Mouse (Mus musculus) C2C12 (cell line): ENCODE measurements around the gene Ccdc110. TPM values are rescaled to one million over a fixed set of nuclear protein-coding genes. Genes with fewer than 3 reads are reported as not detected.

ENCODE experiments used
- H3K27me3 ChIP-seq: one replicate; pipeline ENCODE4 v1.6.1; 2011; ENCODE audit not compliant: control insufficient read depth, insufficient read depth, insufficient read length
- H3K36me3 ChIP-seq: one replicate; pipeline ENCODE4 v1.6.1; 2011; ENCODE audit not compliant: control insufficient read depth, insufficient read depth
- H3K4me3 ChIP-seq: one replicate; pipeline ENCODE4 v1.5.1; 2011; ENCODE audit warnings: mild to moderate bottlenecking, control low read depth; ENCODE audit not compliant: poor library complexity, insufficient read depth, severe bottlenecking
- H3K79me2 ChIP-seq: one replicate; pipeline ENCODE4 v1.6.1; 2011; ENCODE audit not compliant: control insufficient read depth, insufficient read depth
- H3K79me3 ChIP-seq: one replicate; pipeline ENCODE4 v1.6.1; 2011; ENCODE audit warnings: low read depth, control low read depth
- H3ac ChIP-seq: one replicate; pipeline ENCODE3; 2011; ENCODE audit warnings: low read depth; ENCODE audit not compliant: control insufficient read depth, insufficient read length
- CEBPB ChIP-seq: IDR thresholded peaks from one replicate; pipeline ENCODE4 v1.6.1; 2011; ENCODE audit warnings: low read depth, mild to moderate bottlenecking, control low read depth, moderate library complexity
- CTCF ChIP-seq: IDR thresholded peaks from one replicate; pipeline ENCODE4 v1.5.1; 2011; ENCODE audit not compliant: control insufficient read depth, insufficient read depth, insufficient read length
- FOSL1 ChIP-seq: IDR thresholded peaks from one replicate; pipeline ENCODE4 v1.8.0; 2011; ENCODE audit warnings: mild to moderate bottlenecking, low read length; ENCODE audit not compliant: poor library complexity, insufficient read depth, severe bottlenecking
- MAX ChIP-seq: IDR thresholded peaks from one replicate; pipeline ENCODE4 v1.6.1; 2011; ENCODE audit warnings: mild to moderate bottlenecking, control low read depth
- MYOD1 ChIP-seq: IDR thresholded peaks from one replicate; pipeline ENCODE4 v1.6.1; 2011; ENCODE audit warnings: low read depth; ENCODE audit not compliant: control insufficient read depth, insufficient read length
- MYOG ChIP-seq: IDR thresholded peaks from one replicate; pipeline ENCODE4 v1.6.1; 2011; ENCODE audit not compliant: control insufficient read depth, insufficient read length; ENCODE audit errors: extremely low read depth
- USF1 ChIP-seq: IDR thresholded peaks from one replicate; pipeline ENCODE4 v1.6.1; 2011; ENCODE audit warnings: low read depth, mild to moderate bottlenecking, control low read depth, moderate library complexity
- polyA plus RNA-seq: library from polyadenylated mRNA; unstranded; fragments of >200 nt; fragmentation: generic; extraction: Trizol; gene quantifications from one replicate; pipeline ENCODE4 v1.2.1, GENCODE M21; 2012; ENCODE audit warnings: missing spikeins

Ccdc110 gene
- polyA plus RNA-seq, 1 experiment, result not detected

DNA sequence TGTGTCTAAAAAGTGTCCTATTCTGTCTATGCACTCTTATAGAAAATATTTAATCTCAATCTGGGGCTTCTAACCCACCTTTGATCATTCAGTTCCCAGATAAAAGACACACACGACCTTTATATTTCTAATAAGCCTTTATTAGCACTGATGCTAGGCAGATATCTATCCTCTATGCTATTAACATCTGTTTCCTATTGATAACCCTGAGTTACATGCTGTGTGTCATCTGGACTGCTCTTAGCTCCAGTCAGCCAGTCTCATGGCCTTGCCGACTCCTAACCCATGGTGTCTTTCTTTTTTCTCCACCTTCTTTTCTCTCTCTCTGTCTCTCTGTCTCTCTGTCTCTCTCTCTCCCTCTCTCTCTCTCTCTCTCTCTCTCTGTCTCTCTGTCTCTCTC, 53.8 kb downstream of the Ccdc110 start:
- H3ac ChIP-seq, result no peak overlapping the region
- TF ChIP-seq CEBPB (no peak), MAX (no peak), MYOD1 (no peak)
- no peak overlapping the region for H3K4me3 ChIP-seq
- H3K27me3 ChIP-seq, result no peaks in the 10 kb centered on the region
- H3K79me3 ChIP-seq, result no peaks in the 10 kb centered on the region
- H3K36me3 ChIP-seq, result peaks cover 39% of the 10 kb centered on the region
- no peaks in the 10 kb centered on the region for H3K79me2 ChIP-seq

DNA sequence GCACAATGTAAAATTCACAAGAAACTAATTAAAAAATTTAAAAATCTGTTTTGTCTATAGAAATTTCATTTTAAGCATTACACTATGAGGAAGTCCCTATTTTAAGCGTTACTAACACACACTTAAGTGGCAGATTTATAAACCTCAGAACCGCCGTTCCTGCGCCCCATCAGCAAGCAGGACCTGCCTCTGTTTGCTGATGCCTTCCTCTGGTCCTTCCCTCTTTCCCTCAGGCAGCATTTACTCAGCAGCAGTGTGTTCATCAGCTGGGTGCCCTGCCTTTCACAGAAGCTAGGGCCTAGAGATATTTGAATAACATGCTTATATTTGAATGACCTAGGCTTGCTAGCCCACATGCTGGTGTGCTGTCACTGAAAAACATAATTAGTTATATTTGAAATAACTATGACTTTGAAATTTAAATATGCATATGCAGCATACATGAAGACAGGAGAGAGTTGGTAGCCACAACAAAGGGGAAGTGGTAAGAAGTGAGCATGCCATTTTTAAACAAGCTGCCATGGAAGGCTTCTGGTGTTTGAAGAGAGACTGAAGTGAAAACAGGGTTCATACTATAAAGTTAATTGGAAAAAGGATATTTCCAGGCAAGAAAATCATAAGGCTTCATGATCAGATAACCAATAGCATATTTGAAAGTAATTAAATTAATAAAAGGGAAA, 56.4 kb downstream of the Ccdc110 start:
- Histone ChIP-seq H3K27me3 (no peaks in the 10 kb centered on the region), H3ac (no peak overlapping the region), H3K4me3 (no peak overlapping the region), H3K79me2 (no peaks in the 10 kb centered on the region), H3K79me3 (no peaks in the 10 kb centered on the region), H3K36me3 (peaks cover 45% of the 10 kb centered on the region)
- TF ChIP-seq CEBPB (no peak), CTCF (no peak), USF1 (no peak), MAX (no peak), MYOG (no peak), MYOD1 (no peak), FOSL1 (no peak)

Other genes with a start within 250 kb of the Ccdc110 start
- gene Pdlim3, start 49.2 kb upstream of the Ccdc110 start, polyA plus RNA-seq, result 1.2 TPM
- 0.08 TPM for gene 1700029J07Rik, start 40.6 kb downstream of the Ccdc110 start, polyA plus RNA-seq
- gene Ufsp2, start 40.9 kb downstream of the Ccdc110 start, polyA plus RNA-seq, result 19.1 TPM
- 0.04 TPM for gene Lrp2bp, start 64.7 kb downstream of the Ccdc110 start, polyA plus RNA-seq
- gene Ankrd37, start 71.1 kb downstream of the Ccdc110 start, polyA plus RNA-seq, result 2.8 TPM
- gene Cfap97, start 217.2 kb downstream of the Ccdc110 start, polyA plus RNA-seq, result 2.4 TPM
- 11.3 TPM for gene Snx25, start 217.5 kb downstream of the Ccdc110 start, polyA plus RNA-seq